Mouse (Mus musculus): ENCODE results near the gene Gpr89. TPM values are rescaled to one million over a fixed set of nuclear protein-coding genes. Genes with fewer than 3 reads are reported as not detected.

The Gpr89 gene
- total RNA-seq, 2 experiments from 2014 or later: 2.5 to 6.0 TPM

DNA sequence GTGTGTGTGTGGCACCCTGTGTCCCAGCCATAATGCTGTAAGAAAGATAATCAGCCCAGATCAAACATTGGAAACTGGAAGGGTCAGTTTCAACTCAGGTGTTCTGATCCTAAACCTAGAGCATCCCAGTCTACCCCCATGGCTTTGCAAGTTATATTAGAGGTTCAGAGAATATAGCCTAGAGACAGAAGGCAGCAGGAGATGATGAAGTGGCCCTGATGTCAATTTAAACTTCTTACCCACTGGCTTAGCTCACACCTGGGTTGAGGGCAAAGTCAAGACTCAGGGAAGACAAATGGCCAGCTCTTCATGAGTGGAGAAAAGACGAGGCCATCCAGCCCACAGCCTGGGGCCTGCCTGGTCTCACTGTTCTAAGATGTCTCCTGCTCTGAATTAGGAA lies 76.2 kb downstream of the Gpr89 start, which contains the start of the genes Pdzk1 and Cd160:
Gene Pdzk1 (plus strand): TSS at position 301 of the 400 bp plus-strand sequence.
Gene Cd160 (minus strand): TSS at position 368 of the 400 bp plus-strand sequence.
- ATAC-seq (replicated peaks; ENCODE audit: low FRiP score, poor library complexity, severe bottlenecking): no peak

DNA sequence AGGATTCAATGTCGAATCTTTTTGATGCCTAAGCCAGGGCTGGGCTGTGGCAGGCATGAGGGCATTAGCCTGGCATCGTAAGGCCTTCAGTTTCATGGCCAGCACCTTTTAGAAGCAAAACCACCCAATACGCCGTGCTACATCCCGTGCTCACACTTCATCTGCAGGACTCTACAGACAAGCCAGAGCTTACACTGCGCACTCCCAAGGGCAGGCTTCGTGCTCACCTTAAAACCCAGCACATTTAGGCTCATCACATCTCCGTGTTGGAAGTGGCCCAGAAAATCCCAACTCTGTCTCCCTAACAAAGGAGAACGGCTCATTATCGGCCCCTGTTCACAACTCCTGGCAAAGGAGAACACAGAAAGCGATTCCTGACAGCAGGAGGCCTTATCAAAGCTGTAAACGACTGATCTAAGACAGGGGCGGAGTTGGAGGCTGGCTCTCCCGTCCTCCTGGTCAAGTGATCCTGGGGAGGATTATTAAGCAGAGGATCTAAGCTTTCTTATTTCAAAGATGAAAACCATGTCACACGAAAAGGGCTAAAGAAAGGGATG lies 76.8 kb downstream of the Gpr89 start:
- no peak for ATAC-seq (replicated peaks; ENCODE audit: low FRiP score, poor library complexity, severe bottlenecking)

DNA sequence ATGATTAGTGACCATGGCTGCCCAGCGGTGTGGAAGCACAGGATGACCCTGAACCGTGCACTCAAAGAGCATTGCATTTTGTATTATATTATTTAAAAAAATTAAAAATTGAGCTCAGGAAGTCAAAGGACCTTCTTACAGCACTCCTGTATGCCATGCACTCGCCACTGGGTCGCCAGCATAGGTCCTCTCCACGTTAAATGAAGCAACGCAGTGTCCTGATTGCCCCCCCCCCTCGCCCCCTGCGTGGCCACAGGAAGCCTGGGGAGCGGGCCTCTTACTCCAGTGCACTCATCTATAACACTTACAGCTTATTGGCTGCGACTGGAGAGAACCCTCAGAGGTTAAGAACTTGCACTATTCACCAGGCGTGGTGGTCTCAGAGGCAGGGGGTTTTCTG lies 79.9 kb downstream of the Gpr89 start:
- ATAC-seq (replicated peaks; ENCODE audit: low FRiP score, poor library complexity, severe bottlenecking): no peak

DNA sequence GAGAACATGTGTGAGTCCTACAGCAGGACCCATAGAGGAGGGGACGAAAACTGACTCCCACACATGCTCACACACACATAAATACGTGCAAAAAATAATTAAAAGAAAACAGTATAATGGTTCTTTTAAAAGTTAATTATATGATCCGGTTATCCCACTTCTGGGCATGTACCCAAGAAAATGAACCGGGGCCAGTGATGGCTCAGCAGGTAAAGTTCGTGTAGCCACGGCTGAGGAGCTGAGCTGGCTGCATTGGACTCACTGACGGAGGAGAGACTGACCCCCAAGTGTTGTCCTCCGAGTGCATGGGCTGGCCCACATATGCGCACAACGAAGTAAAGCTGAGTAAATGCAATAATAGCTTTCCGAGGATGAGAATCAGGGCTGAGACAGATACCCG lies 80.5 kb downstream of the Gpr89 start:
- ATAC-seq (replicated peaks; ENCODE audit: low FRiP score, poor library complexity, severe bottlenecking): no peak

DNA sequence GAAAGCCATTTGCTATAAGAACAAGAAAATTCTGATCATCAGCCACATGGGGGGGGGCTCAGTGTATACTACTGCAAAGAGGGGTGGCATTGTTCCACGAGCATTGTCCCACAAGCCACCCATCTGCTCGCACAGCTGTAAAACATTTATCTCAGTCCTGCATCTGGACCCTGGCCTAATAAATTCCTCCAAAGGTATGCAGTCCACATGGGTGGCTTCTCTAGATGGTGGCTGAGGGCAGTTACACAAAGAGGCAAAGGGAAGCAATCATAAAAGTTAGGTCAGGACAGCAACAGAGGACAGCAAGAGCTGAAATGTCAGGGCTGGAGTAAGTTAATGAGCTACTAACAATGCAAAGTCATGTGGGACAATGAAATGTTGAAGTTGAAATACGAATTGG lies 81.4 kb downstream of the Gpr89 start:
- no peak for ATAC-seq (replicated peaks; ENCODE audit: low FRiP score, poor library complexity, severe bottlenecking)

DNA sequence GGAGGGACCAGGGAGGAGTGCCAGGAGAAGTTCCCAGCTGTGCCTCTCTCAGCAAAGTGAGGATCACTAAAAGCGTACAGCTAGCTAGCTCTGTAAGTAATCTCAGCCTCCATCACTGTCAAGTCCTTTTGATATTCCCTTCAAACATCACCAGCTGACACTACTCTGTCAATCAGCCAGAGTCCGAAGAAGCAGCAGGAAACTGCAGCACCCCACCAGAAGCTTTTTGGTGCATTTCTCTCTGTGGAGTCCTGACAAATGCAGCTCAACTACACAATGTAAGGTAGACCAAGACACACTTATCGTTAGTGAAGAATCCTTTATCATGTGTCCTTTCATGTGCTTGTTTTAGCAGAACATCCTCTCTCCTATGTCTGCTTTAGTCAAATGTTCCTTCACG lies 83.6 kb downstream of the Gpr89 start:
- ATAC-seq (replicated peaks; ENCODE audit: low FRiP score, poor library complexity, severe bottlenecking): no peak

DNA sequence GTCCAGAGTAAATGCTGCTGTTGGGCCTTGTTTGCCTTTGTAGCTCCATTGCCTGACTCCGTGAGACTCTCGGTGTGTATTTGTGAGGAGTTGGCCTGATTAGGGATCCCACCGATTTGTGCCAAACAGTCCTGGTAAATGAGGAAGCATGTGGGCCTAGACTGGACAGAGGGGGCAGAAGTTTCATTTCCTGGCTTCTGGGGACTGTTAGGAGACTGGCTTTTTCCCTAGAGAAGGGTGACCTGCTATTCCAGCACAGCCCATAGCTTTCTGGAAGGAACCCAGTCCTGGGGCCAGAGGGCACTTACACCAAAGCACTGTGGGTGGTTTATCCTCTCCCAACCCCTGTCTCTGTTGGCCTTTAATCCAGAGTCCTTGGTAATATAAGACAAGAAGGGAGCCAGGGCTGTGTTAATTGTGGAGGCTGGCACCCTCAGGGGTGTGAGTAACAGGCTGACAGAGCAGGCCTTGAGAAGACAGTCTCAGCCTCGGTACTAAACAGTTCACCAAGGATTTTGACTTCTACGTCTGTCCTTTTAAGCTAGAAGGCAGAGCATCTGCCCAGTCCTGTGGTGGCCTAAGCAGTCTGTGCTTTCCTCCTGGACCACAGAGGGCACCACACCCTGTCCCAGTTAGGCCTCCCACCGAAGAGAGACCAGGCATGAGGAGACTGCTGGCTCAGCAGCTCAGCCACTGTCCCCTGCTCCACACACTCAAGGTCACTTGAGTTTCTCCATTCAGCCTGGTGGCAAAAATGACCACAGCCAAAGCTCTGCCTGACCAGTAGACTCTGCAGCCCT lies 84.8 kb downstream of the Gpr89 start:
- ATAC-seq (replicated peaks; ENCODE audit: low FRiP score, poor library complexity, severe bottlenecking): no peak

Other genes starting within 250 kb of the Gpr89 start
- not detected in 2 replicates for gene Ankrd35, start 235.2 kb downstream of the Gpr89 start, total RNA-seq (2015; ENCODE audit: low replicate concordance)
- not detected in 2 replicates for gene Ankrd35, start 235.2 kb downstream of the Gpr89 start, total RNA-seq (2017; ENCODE audit: low replicate concordance)
- 3.8 and 11.0 TPM in 2 replicates for gene Pias3, start 209.0 kb downstream of the Gpr89 start, total RNA-seq (2015; ENCODE audit: low replicate concordance)
- 2.2 and 3.2 TPM in 2 replicates for gene Pias3, start 209.0 kb downstream of the Gpr89 start, total RNA-seq (2017; ENCODE audit: low replicate concordance)
- gene Nudt17, start 196.8 kb downstream of the Gpr89 start, total RNA-seq (2015; ENCODE audit: low replicate concordance): not detected in 2 replicates
- gene Nudt17, start 196.8 kb downstream of the Gpr89 start, total RNA-seq (2017; ENCODE audit: low replicate concordance): not detected in 2 replicates
- 11.3 and 15.9 TPM in 2 replicates for gene Polr3c, start 177.7 kb downstream of the Gpr89 start, total RNA-seq (2015; ENCODE audit: low replicate concordance)
- 12.8 and 13.7 TPM in 2 replicates for gene Polr3c, start 177.7 kb downstream of the Gpr89 start, total RNA-seq (2017; ENCODE audit: low replicate concordance)
- 33.4 and 41.6 TPM in 2 replicates for gene Rnf115, start 177.7 kb downstream of the Gpr89 start, total RNA-seq (2015; ENCODE audit: low replicate concordance)
- gene Rnf115, start 177.7 kb downstream of the Gpr89 start, total RNA-seq (2017; ENCODE audit: low replicate concordance): 32.6 and 38.3 TPM in 2 replicates
- gene Pdzk1, start 76.1 kb downstream of the Gpr89 start, total RNA-seq (2015; ENCODE audit: low replicate concordance): 1.3 TPM in 1 of 2 replicates, not detected in the other
- gene Pdzk1, start 76.1 kb downstream of the Gpr89 start, total RNA-seq (2017; ENCODE audit: low replicate concordance): 1.4 and 5.4 TPM in 2 replicates
- not detected in 2 replicates for gene Cd160, start 76.0 kb downstream of the Gpr89 start, total RNA-seq (2015; ENCODE audit: low replicate concordance)
- 0.70 TPM in 1 of 2 replicates, not detected in the other for gene Cd160, start 76.0 kb downstream of the Gpr89 start, total RNA-seq (2017; ENCODE audit: low replicate concordance)
- 1.3 TPM in 1 of 2 replicates, not detected in the other for gene Gja5, start 653 bp downstream of the Gpr89 start, total RNA-seq (2015; ENCODE audit: low replicate concordance)
- gene Gja5, start 653 bp downstream of the Gpr89 start, total RNA-seq (2017; ENCODE audit: low replicate concordance): not detected in 2 replicates
- gene Gja8, start 20.7 kb upstream of the Gpr89 start, total RNA-seq (2015; ENCODE audit: low replicate concordance): not detected in 2 replicates
- not detected in 2 replicates for gene Gja8, start 20.7 kb upstream of the Gpr89 start, total RNA-seq (2017; ENCODE audit: low replicate concordance)